Mouse (Mus musculus) heart, postnatal 0 days (tissue): ENCODE data around the gene Flrt3. TPM values are rescaled to one million over a fixed set of nuclear protein-coding genes. Genes with fewer than 3 reads are reported as not detected.

ENCODE experiments used
- ATAC-seq: fragments of 200-750 bp; cut with Nextera tagmentation; 2 replicates; pipeline ENCODE4 v1.8.0; 2017; ENCODE audit warnings: low read depth, moderate number of reproducible peaks, moderate library complexity; ENCODE audit not compliant: insufficient read depth
- DNase-seq: peaks from one replicate; pipeline ENCODE4 v3.0.0-alpha.2; 2016; ENCODE audit warnings: low spot score
- H3K27ac ChIP-seq: fragments of 300-500 bp; sonication (generic); 2 replicates; pipeline ENCODE4 v1.5.1; 2014; ENCODE audit warnings: low read depth, mild to moderate bottlenecking
- H3K27me3 ChIP-seq: fragments of 300-500 bp; sonication (generic); 2 replicates; pipeline ENCODE4 v1.6.1; 2014; ENCODE audit warnings: low read length, mixed read lengths; ENCODE audit not compliant: control insufficient read depth, insufficient read depth
- H3K36me3 ChIP-seq: fragments of 300-500 bp; sonication (generic); replicated peaks from 2 replicates; pipeline ENCODE4 v1.6.1; 2014; ENCODE audit warnings: low read length, mixed read lengths; ENCODE audit not compliant: control insufficient read depth, insufficient read depth
- H3K4me1 ChIP-seq: fragments of 300-500 bp; sonication (generic); 2 replicates; pipeline ENCODE4 v1.6.1; 2014; ENCODE audit warnings: antibody characterized with exemption; ENCODE audit not compliant: control insufficient read depth, insufficient read depth
- H3K4me2 ChIP-seq: fragments of 300-500 bp; sonication (generic); 2 replicates; pipeline ENCODE4 v1.6.1; 2014; ENCODE audit warnings: low read depth, mild to moderate bottlenecking, low read length, moderate library complexity
- H3K4me3 ChIP-seq: fragments of 300-500 bp; sonication (generic); 2 replicates; pipeline ENCODE4 v1.5.1; 2014; ENCODE audit warnings: low read depth, low read length
- H3K9ac ChIP-seq: fragments of 300-500 bp; sonication (generic); replicated peaks from 2 replicates; pipeline ENCODE4 v1.6.1; 2014; ENCODE audit warnings: low read depth, low read length, mixed read lengths
- H3K9me3 ChIP-seq: fragments of 300-500 bp; sonication (generic); replicated peaks from 2 replicates; pipeline ENCODE4 v1.6.1; 2016; ENCODE audit warnings: low read length; ENCODE audit not compliant: control insufficient read depth
- CTCF ChIP-seq: IDR thresholded peaks from 2 replicates; pipeline ENCODE4 v1.5.1; 2016; ENCODE audit warnings: antibody characterized with exemption, control low read depth, low read depth
- EP300 ChIP-seq: IDR thresholded peaks from 2 replicates; pipeline ENCODE4 v1.6.1; 2016; ENCODE audit warnings: antibody characterized with exemption, low read depth
- WGBS: fragments of 180-500 bp; shearing (Covaris S2); extraction: QIAGEN DNeasy Blood & Tissue Kit; methylation state at CpG from one replicate; pipeline ENCODE4 v1.1.7; 2014; 5-methylcytosine and 5-hydroxymethylcytosine counted together
- polyA plus RNA-seq: library from polyadenylated mRNA; unstranded; fragments of >200 nt; fragmentation: Nextera tagmentation; extraction: Ambion mirVana; gene quantifications from 2 replicates; pipeline ENCODE4 v1.2.1, GENCODE M21; 2015
- total RNA-seq: library from RNA; depleted of rRNA; stranded (reverse); fragments of >200 nt; gene quantifications from 2 replicates; pipeline ENCODE4 v1.2.3, GENCODE M21; 2014; ENCODE audit warnings: low replicate concordance

The Flrt3 gene
- total and polyA plus RNA-seq, 2 experiments from 2014 or later: 2.0 to 4.5 TPM

DNA sequence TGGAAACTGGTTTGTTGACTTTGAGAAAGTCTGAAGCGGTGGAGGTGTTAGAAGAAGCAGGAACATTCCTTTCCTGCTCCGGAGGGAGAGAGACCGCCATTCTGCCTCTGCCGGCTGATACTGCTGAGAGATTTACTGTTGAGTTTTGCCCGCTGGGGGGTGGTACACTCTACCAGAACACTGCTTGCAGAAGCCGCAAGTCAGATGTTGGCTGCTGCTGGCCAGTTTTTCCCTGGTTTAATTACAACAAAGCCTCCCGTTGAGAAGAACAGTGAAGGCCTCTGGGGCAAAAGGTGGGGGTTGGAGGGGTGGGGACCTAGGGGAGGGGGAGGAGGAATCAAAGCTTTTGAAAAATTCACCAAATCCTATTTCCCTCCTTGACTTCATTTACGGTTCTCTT is 3.0 kb downstream of the Flrt3 start:
- ATAC-seq: peak; percentile 70; the same call in 1 of the 2 replicates
- no peaks in the 10 kb centered on the region for H3K9me3 ChIP-seq
- peak overlapping the region; percentile 28 for H3K4me3 ChIP-seq
- WGBS: 8% methylated on average over 8 of the region's 8 CpGs
- H3K36me3 ChIP-seq: no peaks in the 10 kb centered on the region
- TF ChIP-seq CTCF (peak; percentile 76), EP300 (no peak)
- no peaks in the 10 kb centered on the region for H3K27me3 ChIP-seq
- no peak overlapping the region for H3K9ac ChIP-seq
- peak; percentile 85 for DNase-seq
- peak overlapping the region; percentile 55 for H3K4me2 ChIP-seq
- peaks cover 3% of the 10 kb centered on the region; the same call in 1 of the 2 replicates for H3K4me1 ChIP-seq
- no peak overlapping the region for H3K27ac ChIP-seq

DNA sequence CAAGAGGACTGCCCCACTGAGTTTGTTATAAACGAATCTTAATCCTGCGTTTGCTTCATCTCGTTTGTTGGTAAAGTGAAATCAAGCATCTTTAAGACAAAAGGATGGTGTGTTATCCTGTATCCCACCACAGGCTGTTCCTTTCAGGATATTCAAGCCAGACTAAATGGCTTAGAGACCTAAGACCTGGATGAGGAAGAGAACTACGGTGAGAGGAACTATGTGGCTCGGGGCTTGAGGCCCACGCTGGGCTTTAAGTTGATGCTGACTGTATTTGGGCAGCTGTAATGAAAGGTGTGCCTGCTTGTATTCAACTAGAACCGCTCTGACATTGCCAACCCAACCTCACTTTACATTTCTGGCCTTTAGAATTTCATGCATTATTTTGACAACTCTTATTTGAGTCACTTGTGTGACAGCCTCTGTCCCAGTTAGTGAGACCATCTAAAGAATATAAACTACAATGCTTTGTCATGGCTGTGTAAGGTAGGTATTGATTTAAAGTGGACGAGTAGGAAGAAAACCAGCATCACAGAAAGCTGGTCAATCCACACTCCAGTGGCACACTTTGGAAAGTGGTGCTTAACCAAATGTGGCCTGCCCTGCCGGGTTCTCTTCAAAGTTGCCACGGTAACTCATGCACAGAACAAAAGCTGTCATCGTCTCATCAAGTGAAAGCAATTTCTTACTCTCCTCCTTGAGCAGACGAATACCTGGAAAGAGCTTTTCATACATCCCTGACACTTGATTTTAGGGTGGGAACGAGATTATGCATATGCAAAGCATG is 3.8 kb downstream of the Flrt3 start:
- no peak overlapping the region for H3K9ac ChIP-seq
- no peak for ATAC-seq
- 67% methylated on average over 13 of the region's 13 CpGs for WGBS

DNA sequence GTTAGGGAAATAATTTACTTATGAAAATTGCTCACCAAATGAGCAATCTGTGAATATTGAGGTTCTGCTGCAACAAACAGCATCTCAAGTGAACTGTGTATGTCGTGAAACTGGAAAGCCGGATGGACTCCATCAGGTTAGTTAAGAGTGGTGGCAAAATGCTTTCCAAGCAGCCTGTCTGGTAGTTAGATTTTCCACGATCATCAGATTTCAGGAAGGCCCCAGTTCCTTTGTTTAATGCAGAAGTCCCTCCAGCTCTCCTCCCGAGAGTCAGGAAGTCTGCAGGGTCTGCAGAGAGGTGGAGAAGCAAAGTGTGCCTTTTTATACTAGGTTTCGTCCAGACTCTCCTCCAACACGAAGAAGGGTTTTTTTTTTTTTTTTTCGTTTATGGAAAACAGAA is 4.4 kb downstream of the Flrt3 start:
- no peak overlapping the region for H3K27ac ChIP-seq
- ATAC-seq (no peak), DNase-seq (no peak)
- 48% methylated on average over 7 of the region's 7 CpGs for WGBS
- no peak overlapping the region for H3K9ac ChIP-seq
- H3K9me3 ChIP-seq: no peaks in the 10 kb centered on the region
- TF ChIP-seq EP300 (no peak), CTCF (no peak)
- no peak overlapping the region for H3K4me2 ChIP-seq
- no peaks in the 10 kb centered on the region for H3K27me3 ChIP-seq
- no peak overlapping the region for H3K4me3 ChIP-seq
- H3K4me1 ChIP-seq: peaks cover 3% of the 10 kb centered on the region; the same call in 1 of the 2 replicates
- H3K36me3 ChIP-seq: no peaks in the 10 kb centered on the region

More for the DNA sequence above, 3.8 kb downstream of the Flrt3 start:
- no peak for DNase-seq
- H3K27me3 ChIP-seq: no peaks in the 10 kb centered on the region
- no peak overlapping the region for H3K27ac ChIP-seq
- peak overlapping the region; percentile 55; the same call in 1 of the 2 replicates for H3K4me2 ChIP-seq
- no peak overlapping the region for H3K4me3 ChIP-seq
- no peaks in the 10 kb centered on the region for H3K9me3 ChIP-seq
- no peaks in the 10 kb centered on the region for H3K36me3 ChIP-seq
- H3K4me1 ChIP-seq: peaks cover 3% of the 10 kb centered on the region; the same call in 1 of the 2 replicates
- no peak for TF ChIP-seq CTCF
- TF ChIP-seq EP300: no peak

DNA sequence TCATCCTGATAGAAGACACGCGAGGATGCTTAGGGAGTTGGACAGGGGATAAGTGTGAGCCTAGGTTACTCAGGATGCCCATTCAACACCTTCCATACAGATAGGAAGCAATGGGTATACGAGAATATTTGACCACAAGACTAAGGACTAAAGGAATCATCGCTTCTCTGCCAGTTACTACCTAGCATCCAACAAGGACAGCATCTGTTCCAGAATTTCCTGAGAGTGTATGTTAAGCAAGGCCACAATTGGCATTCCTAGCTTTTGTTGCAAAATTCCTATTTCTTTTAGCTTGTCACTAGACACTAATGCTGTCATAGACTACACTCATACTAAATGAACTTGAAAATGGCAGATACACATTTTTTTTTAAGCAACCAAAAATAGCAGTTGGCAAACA is 6.9 kb downstream of the Flrt3 start:
- peaks cover 16% of the 10 kb centered on the region for H3K36me3 ChIP-seq
- H3K4me3 ChIP-seq: no peak overlapping the region
- ATAC-seq (no peak), DNase-seq (no peak)
- H3K9ac ChIP-seq: no peak overlapping the region
- TF ChIP-seq EP300 (no peak), CTCF (no peak)
- no peaks in the 10 kb centered on the region for H3K9me3 ChIP-seq
- no peaks in the 10 kb centered on the region for H3K27me3 ChIP-seq
- H3K4me1 ChIP-seq: no peaks in the 10 kb centered on the region
- no peak overlapping the region for H3K4me2 ChIP-seq
- 79% methylated on average over 4 of the region's 4 CpGs for WGBS
- H3K27ac ChIP-seq: no peak overlapping the region

DNA sequence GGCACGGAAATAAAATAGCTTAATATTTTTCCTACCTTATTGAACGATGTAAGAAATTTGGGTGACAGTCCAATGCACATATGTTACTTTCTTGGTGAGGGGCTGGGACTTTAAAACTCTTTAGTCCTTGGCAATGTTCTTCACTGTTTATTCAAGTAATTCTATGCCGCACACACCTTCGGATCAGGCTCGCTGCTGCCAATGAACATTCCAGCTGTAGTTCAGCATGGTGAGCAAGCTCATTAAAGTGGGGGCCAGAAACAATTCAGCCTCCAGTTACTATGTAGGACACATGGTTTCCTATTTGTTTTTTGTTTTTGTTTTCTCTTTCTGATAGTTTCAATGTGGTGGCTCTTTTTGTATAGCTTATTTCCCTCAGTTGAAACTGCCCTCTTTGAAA is 8.6 kb downstream of the Flrt3 start:
- Histone ChIP-seq H3K4me2 (no peak overlapping the region), H3K4me3 (no peak overlapping the region), H3K9ac (no peak overlapping the region), H3K27ac (no peak overlapping the region), H3K27me3 (no peaks in the 10 kb centered on the region), H3K4me1 (no peaks in the 10 kb centered on the region), H3K9me3 (no peaks in the 10 kb centered on the region), H3K36me3 (peaks cover 16% of the 10 kb centered on the region)
- ATAC-seq (no peak), DNase-seq (no peak)
- TF ChIP-seq EP300: no peak
- TF ChIP-seq CTCF: no peak
- 84% methylated on average over 5 of the region's 5 CpGs for WGBS

DNA sequence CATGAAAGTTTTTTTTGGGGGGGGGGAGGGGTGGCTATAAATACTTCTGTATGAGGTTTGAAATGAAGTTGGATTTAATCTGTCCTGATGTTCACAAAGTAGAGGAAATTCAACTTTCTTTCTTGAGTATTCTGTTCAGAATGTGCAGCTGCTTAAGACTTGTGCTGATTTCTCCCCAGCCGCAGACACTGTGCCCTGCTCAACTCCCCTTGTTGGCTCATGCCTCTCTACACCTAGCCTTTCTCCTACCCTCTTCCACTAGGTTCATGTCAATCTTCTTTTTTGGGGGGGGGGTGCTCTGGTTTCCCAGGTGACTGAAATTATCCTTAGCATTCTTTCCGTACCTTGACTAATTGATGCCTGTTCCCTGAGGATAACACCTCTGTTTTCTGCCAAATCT is 17.3 kb downstream of the Flrt3 start:
- Histone ChIP-seq H3K4me2 (no peak overlapping the region), H3K9ac (no peak overlapping the region), H3K9me3 (no peaks in the 10 kb centered on the region), H3K4me3 (no peak overlapping the region), H3K27me3 (no peaks in the 10 kb centered on the region), H3K27ac (no peak overlapping the region), H3K4me1 (no peaks in the 10 kb centered on the region), H3K36me3 (no peaks in the 10 kb centered on the region)
- TF ChIP-seq CTCF: no peak
- no peak for TF ChIP-seq EP300
- WGBS: 85% methylated on average over 2 of the region's 2 CpGs
- DNase-seq: no peak
- ATAC-seq: no peak
